Mouse (Mus musculus) embryonic facial prominence, embryonic 13.5 days (tissue): ENCODE data around the gene Frmd4a. TPM values are rescaled to one million over a fixed set of nuclear protein-coding genes. Genes with fewer than 3 reads are reported as not detected.

Source experiments
- ATAC-seq: fragments of 200-750 bp; cut with Nextera tagmentation; 2 replicates; pipeline ENCODE4 v1.8.0; 2017; ENCODE audit warnings: low read depth; ENCODE audit not compliant: insufficient number of reproducible peaks, insufficient read depth, low FRiP score, low TSS enrichment
- H3K27ac ChIP-seq: fragments of 300-500 bp; sonication (generic); 2 replicates; pipeline ENCODE4 v1.5.1; 2015; ENCODE audit warnings: moderate library complexity, mild to moderate bottlenecking, inconsistent platforms
- H3K27me3 ChIP-seq: fragments of 300-500 bp; sonication (generic); 2 replicates; pipeline ENCODE4 v1.6.1; 2015; ENCODE audit warnings: mild to moderate bottlenecking, inconsistent platforms
- H3K36me3 ChIP-seq: fragments of 300-500 bp; sonication (generic); 2 replicates; pipeline ENCODE4 v1.6.1; 2015; ENCODE audit warnings: mild to moderate bottlenecking, inconsistent platforms
- H3K4me1 ChIP-seq: fragments of 300-500 bp; sonication (generic); 2 replicates; pipeline ENCODE4 v1.6.1; 2015; ENCODE audit warnings: inconsistent platforms
- H3K4me2 ChIP-seq: fragments of 300-500 bp; sonication (generic); 2 replicates; pipeline ENCODE4 v1.6.1; 2015; ENCODE audit warnings: moderate library complexity, mild to moderate bottlenecking, inconsistent platforms
- H3K4me3 ChIP-seq: fragments of 300-500 bp; sonication (generic); 2 replicates; pipeline ENCODE4 v1.5.1; 2015; ENCODE audit warnings: mild to moderate bottlenecking, inconsistent platforms
- H3K9ac ChIP-seq: fragments of 300-500 bp; sonication (generic); 2 replicates; pipeline ENCODE4 v1.6.1; 2015; ENCODE audit warnings: mild to moderate bottlenecking, inconsistent platforms
- H3K9me3 ChIP-seq: fragments of 300-500 bp; sonication (generic); 2 replicates; pipeline ENCODE4 v1.6.1; 2016; ENCODE audit warnings: inconsistent platforms
- WGBS: fragments of 180-500 bp; shearing (Covaris S2); methylation state at CpG from one replicate; pipeline ENCODE4 v1.1.7; 2015; ENCODE audit warnings: mixed read lengths; 5-methylcytosine and 5-hydroxymethylcytosine counted together
- polyA plus RNA-seq: library from polyadenylated mRNA; unstranded; fragments of >200 nt; fragmentation: Nextera tagmentation; extraction: Ambion mirVana; gene quantifications from 2 replicates; pipeline ENCODE4 v1.2.1, GENCODE M21; 2015

The Frmd4a gene
- polyA plus RNA-seq, 1 experiment from 2014 or later: 50.8 TPM

- Histone ChIP-seq H3K36me3 (no peaks in the 10 kb centered on the region), H3K4me1 (peaks cover 39% of the 10 kb centered on the region)
- 100% methylated on average over 1 of the region's 1 CpGs for whole genome bisulfite sequencing
Measured at GRCm38 (mm10) chr2:4293726-4294125, 276.2 kb downstream of the Frmd4a start.

GRCm38 (mm10) chr2:4295641-4296040, 278.1 kb downstream of the Frmd4a start:
- no peak for ATAC-seq
- H3K4me3 ChIP-seq: no peak overlapping the region
- H3K27ac ChIP-seq: no peak overlapping the region
- peaks cover 57% of the 10 kb centered on the region for H3K4me1 ChIP-seq
- H3K27me3 ChIP-seq: no peaks in the 10 kb centered on the region
- H3K36me3 ChIP-seq: no peaks in the 10 kb centered on the region
- no peak overlapping the region for H3K4me2 ChIP-seq
- no peaks in the 10 kb centered on the region for H3K9me3 ChIP-seq
- H3K9ac ChIP-seq: no peak overlapping the region

More at GRCm38 (mm10) chr2:4293726-4294125, 276.2 kb downstream of the Frmd4a start:
- Histone ChIP-seq H3K4me2 (no peak overlapping the region), H3K9ac (no peak overlapping the region), H3K27ac (no peak overlapping the region), H3K4me3 (no peak overlapping the region), H3K27me3 (no peaks in the 10 kb centered on the region), H3K9me3 (no peaks in the 10 kb centered on the region)
- no peak for ATAC-seq

GRCm38 (mm10) chr2:4296881-4297280, 279.4 kb downstream of the Frmd4a start:
- H3K4me3 ChIP-seq: no peak overlapping the region
- 74% methylated on average over 10 of the region's 10 CpGs for WGBS
- H3K4me2 ChIP-seq: no peak overlapping the region
- H3K27ac ChIP-seq: peak overlapping the region; percentile 95
- peaks cover 54% of the 10 kb centered on the region for H3K4me1 ChIP-seq
- H3K27me3 ChIP-seq: no peaks in the 10 kb centered on the region
- H3K36me3 ChIP-seq: no peaks in the 10 kb centered on the region
- H3K9me3 ChIP-seq: no peaks in the 10 kb centered on the region
- H3K9ac ChIP-seq: no peak overlapping the region
- no peak for ATAC-seq

GRCm38 (mm10) chr2:4298325-4299215, 281.1 kb downstream of the Frmd4a start:
- Histone ChIP-seq H3K9ac (no peak overlapping the region), H3K27me3 (no peaks in the 10 kb centered on the region), H3K27ac (peak overlapping the region; percentile 95), H3K9me3 (no peaks in the 10 kb centered on the region), H3K4me1 (peaks cover 59% of the 10 kb centered on the region), H3K36me3 (no peaks in the 10 kb centered on the region), H3K4me2 (peak overlapping the region; percentile 73), H3K4me3 (peak overlapping the region; percentile 48)
- peak; percentile 79 for ATAC-seq
- WGBS: 2% methylated on average over 19 of the region's 19 CpGs

GRCm38 (mm10) chr2:4299593-4299992, 282.1 kb downstream of the Frmd4a start:
- Histone ChIP-seq H3K9ac (peak overlapping the region; percentile 37; the same call in 1 of the 2 replicates), H3K4me1 (peaks cover 64% of the 10 kb centered on the region), H3K4me3 (peak overlapping the region; percentile 48), H3K36me3 (no peaks in the 10 kb centered on the region), H3K4me2 (peak overlapping the region; percentile 73), H3K27ac (peak overlapping the region; percentile 95), H3K27me3 (no peaks in the 10 kb centered on the region), H3K9me3 (no peaks in the 10 kb centered on the region)
- no peak for ATAC-seq
- WGBS: 29% methylated on average over 12 of the region's 12 CpGs

GRCm38 (mm10) chr2:4300383-4300811, 282.9 kb downstream of the Frmd4a start:
- Histone ChIP-seq H3K27me3 (no peaks in the 10 kb centered on the region), H3K4me3 (peak overlapping the region; percentile 48), H3K9me3 (no peaks in the 10 kb centered on the region), H3K27ac (peak overlapping the region; percentile 95), H3K9ac (peak overlapping the region; percentile 72), H3K36me3 (no peaks in the 10 kb centered on the region), H3K4me2 (peak overlapping the region; percentile 73), H3K4me1 (peaks cover 64% of the 10 kb centered on the region)
- WGBS: 16% methylated on average over 13 of the region's 13 CpGs
- ATAC-seq: no peak

- Histone ChIP-seq H3K4me1 (peaks cover 64% of the 10 kb centered on the region), H3K4me3 (peak overlapping the region; percentile 48), H3K36me3 (no peaks in the 10 kb centered on the region), H3K4me2 (peak overlapping the region; percentile 73), H3K9ac (peak overlapping the region; percentile 72), H3K27ac (peak overlapping the region; percentile 95), H3K27me3 (no peaks in the 10 kb centered on the region), H3K9me3 (no peaks in the 10 kb centered on the region)
- ATAC-seq: no peak
- 7% methylated on average over 8 of the region's 8 CpGs for WGBS
Measured at GRCm38 (mm10) chr2:4300816-4301215, 283.3 kb downstream of the Frmd4a start.

GRCm38 (mm10) chr2:4301256-4301655, 283.7 kb downstream of the Frmd4a start:
- H3K9ac ChIP-seq: peak overlapping the region; percentile 72
- WGBS: 5% methylated on average over 5 of the region's 6 CpGs
- no peaks in the 10 kb centered on the region for H3K27me3 ChIP-seq
- peak overlapping the region; percentile 73 for H3K4me2 ChIP-seq
- peaks cover 62% of the 10 kb centered on the region for H3K4me1 ChIP-seq
- H3K4me3 ChIP-seq: peak overlapping the region; percentile 48
- H3K9me3 ChIP-seq: no peaks in the 10 kb centered on the region
- no peak for ATAC-seq
- peak overlapping the region; percentile 95 for H3K27ac ChIP-seq
- no peaks in the 10 kb centered on the region for H3K36me3 ChIP-seq

- Histone ChIP-seq H3K9ac (peak overlapping the region; percentile 72), H3K27me3 (no peaks in the 10 kb centered on the region), H3K36me3 (no peaks in the 10 kb centered on the region), H3K4me1 (peaks cover 62% of the 10 kb centered on the region), H3K27ac (peak overlapping the region; percentile 95), H3K4me3 (peak overlapping the region; percentile 48), H3K9me3 (no peaks in the 10 kb centered on the region), H3K4me2 (peak overlapping the region; percentile 73)
- 11% methylated on average over 7 of the region's 7 CpGs for WGBS
- ATAC-seq: no peak
Measured at GRCm38 (mm10) chr2:4301692-4302091, 284.2 kb downstream of the Frmd4a start.

GRCm38 (mm10) chr2:4302119-4302518, 284.6 kb downstream of the Frmd4a start:
- no peaks in the 10 kb centered on the region for H3K27me3 ChIP-seq
- no peaks in the 10 kb centered on the region for H3K9me3 ChIP-seq
- H3K9ac ChIP-seq: no peak overlapping the region
- ATAC-seq: no peak
- peak overlapping the region; percentile 73 for H3K4me2 ChIP-seq
- H3K27ac ChIP-seq: peak overlapping the region; percentile 95; the same call in 1 of the 2 replicates
- WGBS: 62% methylated on average over 3 of the region's 3 CpGs
- peak overlapping the region; percentile 48 for H3K4me3 ChIP-seq
- peaks cover 58% of the 10 kb centered on the region for H3K4me1 ChIP-seq
- H3K36me3 ChIP-seq: no peaks in the 10 kb centered on the region

GRCm38 (mm10) chr2:4307076-4307475, 289.6 kb downstream of the Frmd4a start:
- H3K4me1 ChIP-seq: peaks cover 25% of the 10 kb centered on the region
- no peaks in the 10 kb centered on the region; the same call in 1 of the 2 replicates for H3K9me3 ChIP-seq
- no peak overlapping the region for H3K4me3 ChIP-seq
- WGBS: 82% methylated on average over 6 of the region's 6 CpGs
- H3K27me3 ChIP-seq: no peaks in the 10 kb centered on the region
- H3K27ac ChIP-seq: no peak overlapping the region
- H3K4me2 ChIP-seq: no peak overlapping the region
- no peak for ATAC-seq
- H3K9ac ChIP-seq: no peak overlapping the region
- peaks cover 3% of the 10 kb centered on the region; the same call in 1 of the 2 replicates for H3K36me3 ChIP-seq

GRCm38 (mm10) chr2:4314545-4314944, 297.0 kb downstream of the Frmd4a start:
- WGBS: 67% methylated on average over 5 of the region's 5 CpGs
- H3K27ac ChIP-seq: no peak overlapping the region
- H3K27me3 ChIP-seq: no peaks in the 10 kb centered on the region
- no peak overlapping the region for H3K4me2 ChIP-seq
- no peaks in the 10 kb centered on the region; the same call in 1 of the 2 replicates for H3K36me3 ChIP-seq
- H3K4me3 ChIP-seq: no peak overlapping the region
- no peak for ATAC-seq
- no peaks in the 10 kb centered on the region for H3K9me3 ChIP-seq
- peaks cover 28% of the 10 kb centered on the region for H3K4me1 ChIP-seq
- no peak overlapping the region for H3K9ac ChIP-seq
